ENCODE assay signal across 22 mouse cellular contexts in the genomic region with DNA sequence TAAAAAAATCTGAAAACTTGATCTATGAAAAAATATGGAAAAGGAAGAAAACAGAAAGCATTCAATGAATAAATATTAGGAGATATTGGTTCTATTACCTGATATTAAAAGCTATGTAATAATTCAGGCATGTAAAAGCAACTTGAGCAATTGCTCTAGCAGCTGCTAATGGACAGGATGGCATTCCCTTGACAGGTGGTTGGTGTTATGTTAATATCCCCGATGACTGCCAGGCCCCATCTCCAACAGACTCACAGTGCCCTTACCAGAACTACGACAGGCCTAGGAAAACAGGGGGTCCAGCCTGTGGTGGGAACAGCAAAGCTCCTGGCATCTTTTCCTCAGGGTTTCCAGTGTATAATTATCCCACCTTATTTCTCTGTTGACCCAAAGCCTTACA. TPM values are rescaled to one million over a fixed set of nuclear protein-coding genes. Genes with fewer than 3 reads are reported as not detected.
DNase-seq lines count a peak whose midpoint lies in the region; ATAC-seq and TF ChIP-seq lines count a peak whose summit lies in the region.
"Had no signal": no experiment of that assay in that cellular context is flagged by ENCODE, and none has a peak within 500 bp of the region (broad histone marks: within the 10 kb centered on the region; RNA-seq: fewer than 3 reads in every experiment).

No protein-coding gene starts in this region.

- no peaks in the 10 kb centered on the region for H3K4me1 ChIP-seq in midbrain, embryonic 11.5 days (ENCODE audit: control insufficient read depth, insufficient read depth, low read length)
- peaks cover 4% of the 10 kb centered on the region; the same call in 1 of the 2 replicates for H3K4me1 ChIP-seq in midbrain, postnatal 0 days (ENCODE audit: insufficient read depth, low read length)
- H3K4me1 ChIP-seq: forebrain, embryonic 13.5 days; forebrain, embryonic 15.5 days had no signal

- TF ChIP-seq POLR2A in myocyte (IDR thresholded peaks at IDR 0.05; ENCODE audit: insufficient read length, low read depth), result no peak

- H3K27ac ChIP-seq in gastrocnemius, adult 2 months, result no peak overlapping the region
- H3K27ac ChIP-seq in midbrain, embryonic 11.5 days (ENCODE audit: low read depth, low read length), result no peak overlapping the region
- H3K27ac ChIP-seq in midbrain, postnatal 0 days (ENCODE audit: low read depth, low read length), result no peak overlapping the region
- H3K27ac ChIP-seq: embryonic facial prominence, embryonic 13.5 days; forebrain, embryonic 13.5 days; forebrain, embryonic 15.5 days had no signal

- H3K4me2 ChIP-seq in midbrain, embryonic 11.5 days, result no peak overlapping the region
- H3K4me2 ChIP-seq in midbrain, postnatal 0 days (ENCODE audit: low read depth, low read length, poor library complexity, severe bottlenecking), result no peak overlapping the region
- peak overlapping the region; percentile 56 for H3K4me2 ChIP-seq in myocyte (ENCODE audit: low read depth)
- H3K4me2 ChIP-seq: embryonic facial prominence, embryonic 13.5 days; forebrain, embryonic 13.5 days; forebrain, embryonic 15.5 days had no signal

- no peak for TF ChIP-seq CTCF in gastrocnemius, adult 2 months (IDR thresholded peaks at IDR 0.05)
- TF ChIP-seq CTCF in midbrain, postnatal 0 days (IDR thresholded peaks at IDR 0.05), result no peak

- peak; percentile 18 for DNase-seq in gastrocnemius, adult 2 months
- DNase-seq in gastrocnemius, adult 18-20 months (ENCODE audit: low spot score), result no peak
- DNase-seq in midbrain, embryonic 11.5 days (ENCODE audit: low spot score, missing footprints), result peak; percentile 26
- DNase-seq in midbrain, postnatal 0 days (ENCODE audit: low spot score), result no peak
- no peak for DNase-seq in embryo, embryonic 10 days (ENCODE audit: low spot score)
- DNase-seq in cerebellum, adult 9-10 months, result no peak
- DNase-seq: adrenal gland, adult 8-10 months; adrenal gland, postnatal 14 days; adrenal gland, postnatal 36 days; cerebellum, adult 11-12 months; cerebellum, adult 2 months; cerebellum, adult 9-11 months; cerebellum, postnatal 36 days; forebrain, postnatal 0 days had no signal

- H3K4me3 ChIP-seq in gastrocnemius, adult 2 months, result no peak overlapping the region
- no peak overlapping the region for H3K4me3 ChIP-seq in midbrain, embryonic 11.5 days (ENCODE audit: low read depth, low read length)
- no peak overlapping the region for H3K4me3 ChIP-seq in midbrain, postnatal 0 days (ENCODE audit: low read depth, low read length)
- no peak overlapping the region for H3K4me3 ChIP-seq in myocyte
- H3K4me3 ChIP-seq: embryonic facial prominence, embryonic 13.5 days; forebrain, embryonic 13.5 days; forebrain, embryonic 15.5 days had no signal

- H3K27me3 ChIP-seq in midbrain, embryonic 11.5 days (ENCODE audit: control insufficient read depth, insufficient read depth, low read length), result no peaks in the 10 kb centered on the region
- H3K27me3 ChIP-seq in midbrain, postnatal 0 days (ENCODE audit: insufficient read depth, low read length), result no peaks in the 10 kb centered on the region
- H3K27me3 ChIP-seq in myocyte (ENCODE audit: control insufficient read depth, insufficient read depth, insufficient read length), result no peaks in the 10 kb centered on the region
- H3K27me3 ChIP-seq: embryonic facial prominence, embryonic 13.5 days; forebrain, embryonic 13.5 days; forebrain, embryonic 15.5 days; Patski had no signal

- H3K79me2 ChIP-seq in myocyte (ENCODE audit: control insufficient read depth, insufficient read depth), result no peaks in the 10 kb centered on the region

- 77% methylated on average over 2 of the region's 2 CpGs for WGBS in midbrain, embryonic 11.5 days
- WGBS in midbrain, postnatal 0 days, result 84% methylated on average over 2 of the region's 2 CpGs

- intact Hi-C loops in gastrocnemius, adult 2 months (cut with DNase I), result no loop called here

- no peak overlapping the region for H3ac ChIP-seq in myocyte (ENCODE audit: control insufficient read depth, insufficient read length)

- H3K36me3 ChIP-seq in midbrain, embryonic 11.5 days (ENCODE audit: control insufficient read depth, insufficient read depth, low read length), result no peaks in the 10 kb centered on the region
- no peaks in the 10 kb centered on the region for H3K36me3 ChIP-seq in midbrain, postnatal 0 days (ENCODE audit: insufficient read depth, low read length)
- no peaks in the 10 kb centered on the region for H3K36me3 ChIP-seq in myocyte (ENCODE audit: control insufficient read depth, insufficient read depth)
- H3K36me3 ChIP-seq: embryonic facial prominence, embryonic 13.5 days; forebrain, embryonic 15.5 days; G1E had no signal

- no peak for ATAC-seq in midbrain, embryonic 11.5 days (ENCODE audit: low FRiP score)
- ATAC-seq in midbrain, postnatal 0 days (ENCODE audit: low FRiP score), result no peak
- ATAC-seq: activated CD4-positive, CD25-positive, alpha-beta regulatory T cell, adult 4 months; forebrain, embryonic 13.5 days; forebrain, embryonic 15.5 days; forebrain, postnatal 0 days; Patski had no signal

- H3K9ac ChIP-seq in midbrain, embryonic 11.5 days (ENCODE audit: low read length), result no peak overlapping the region
- H3K9ac ChIP-seq in midbrain, postnatal 0 days (replicated peaks; ENCODE audit: low read length, poor library complexity, severe bottlenecking), result no peak overlapping the region
- H3K9ac ChIP-seq: embryonic facial prominence, embryonic 13.5 days; forebrain, embryonic 13.5 days; forebrain, embryonic 15.5 days; forebrain, postnatal 0 days had no signal

- H3K9me3 ChIP-seq in midbrain, embryonic 11.5 days (ENCODE audit: control insufficient read depth, low read length), result no peaks in the 10 kb centered on the region
- no peaks in the 10 kb centered on the region for H3K9me3 ChIP-seq in midbrain, postnatal 0 days (ENCODE audit: low read length)
- H3K9me3 ChIP-seq: embryonic facial prominence, embryonic 13.5 days; forebrain, embryonic 13.5 days; forebrain, embryonic 15.5 days; G1E had no signal

TF ChIP-seq in myocyte, 11 proteins besides CTCF, POLR2A, EP300 and RAD21:
- no peak for TF ChIP-seq MAX (IDR thresholded peaks at IDR 0.05; ENCODE audit: low read depth)
- TF ChIP-seq POLR2AphosphoS2 (IDR thresholded peaks at IDR 0.05; ENCODE audit: insufficient read length, low read depth), result no peak
- TF ChIP-seq USF1 (IDR thresholded peaks at IDR 0.05; ENCODE audit: low read depth), result no peak
- TF ChIP-seq REST (IDR thresholded peaks at IDR 0.05; ENCODE audit: insufficient read depth, insufficient read length), result no peak
- TF ChIP-seq MYOD1 (IDR thresholded peaks at IDR 0.05; ENCODE audit: control insufficient read depth in 1 of 3, insufficient read length in 2 of 3, low read depth in 2 of 3), result peak; percentile 85 to 93 (median 87)
- peak; percentile 67 for TF ChIP-seq TCF12 (IDR thresholded peaks at IDR 0.05; ENCODE audit: insufficient read depth, poor library complexity, severe bottlenecking)
- no peak for TF ChIP-seq SRF (IDR thresholded peaks at IDR 0.05; ENCODE audit: control insufficient read depth, insufficient read length, low read depth)
- TF ChIP-seq TCF3 (IDR thresholded peaks at IDR 0.05; ENCODE audit: insufficient read length, low read depth), result peak; percentile 65
- TF ChIP-seq MYOG (IDR thresholded peaks at IDR 0.05; ENCODE audit: control insufficient read depth in 1 of 3, insufficient read depth in 1 of 3, insufficient read length in 2 of 3, low read depth in 2 of 3), result peak; percentile 3 to 93 (median 83)
- no peak for TF ChIP-seq E2F4 (IDR thresholded peaks at IDR 0.05; ENCODE audit: insufficient read depth)
- TF ChIP-seq CEBPB (IDR thresholded peaks at IDR 0.05; ENCODE audit: insufficient read depth, poor library complexity, severe bottlenecking), result peak; percentile 35; the same call in 1 of the 2 replicates

RNA-seq across cellular contexts. Expression of gene Npnt, which starts 37.7 kb away (rescaled TPM):
- total RNA-seq in gastrocnemius, adult 2 months (2021), result 1 to 10 TPM; 4.5 to 7.4 TPM
- 1 to 10 TPM; 1.6 to 5.6 TPM for total RNA-seq in gastrocnemius, adult 18-20 months (2021)
- polyA plus RNA-seq in midbrain, embryonic 11.5 days (2014; fragmentation: Nextera tagmentation; extraction: Ambion mirVana), result 7.6 and 7.9 TPM in 2 replicates
- total RNA-seq in midbrain, postnatal 0 days (2014; rRNA removed), result 20.9 and 21.9 TPM in 2 replicates
- 36.4 and 43.8 TPM in 2 replicates for polyA plus RNA-seq in midbrain, postnatal 0 days (2015; fragmentation: Nextera tagmentation; extraction: Ambion mirVana)
- polyA plus RNA-seq in myocyte (2012; fragmentation: generic; extraction: Trizol), result 123 TPM
- total RNA-seq: common myeloid progenitor, adult 5-6 weeks had no signal
- polyA plus RNA-seq: G1E had no signal

Comparison
In these comparisons a context has a peak if more than half of its experiments do, and no peak if none do; other contexts are left out.
1. DNase-seq: peak in gastrocnemius, adult 2 months (single experiment) and midbrain, embryonic 11.5 days (single experiment); none in gastrocnemius, adult 18-20 months (single experiment), midbrain, postnatal 0 days (single experiment), embryo, embryonic 10 days (single experiment) and cerebellum, adult 9-10 months (single experiment).